Mouse (Mus musculus): ENCODE measurements around the gene Wdr91.

GRCm38 (mm10) chr6:34919956-34920355, 9.3 kb upstream of the Wdr91 start, which contains the start of gene Stra8:
- no peak for TF ChIP-seq POLR2A (IDR thresholded peaks at IDR 0.05; ENCODE audit: borderline replicate concordance, extremely low read depth, insufficient read depth, insufficient read length, poor library complexity, severe bottlenecking)
- no peak for TF ChIP-seq CTCF (IDR thresholded peaks at IDR 0.05; ENCODE audit: borderline replicate concordance, extremely low read depth, insufficient read depth, insufficient read length)
